Mouse (Mus musculus): ENCODE data around the gene Myo1h.

GRCm38 (mm10) chr5:114286872-114287571, 1.9 kb upstream of the Myo1h start:
- no peak for TF ChIP-seq CTCF (IDR thresholded peaks at IDR 0.05; ENCODE audit: borderline replicate concordance, insufficient read depth, low read length)
- TF ChIP-seq POLR2A (IDR thresholded peaks at IDR 0.05; ENCODE audit: low read depth, low read length), result no peak

Data from embryonic fibroblast, embryonic 13.5 days (primary cell).